Mouse (Mus musculus) stomach, embryonic 15.5 days (tissue): ENCODE results near the gene 1700023F06Rik. TPM values are rescaled to one million over a fixed set of nuclear protein-coding genes. Genes with fewer than 3 reads are reported as not detected.
A peak's percentile ranks its signal among the peaks of the same experiment; 100 is the strongest.

ENCODE experiments used
- ATAC-seq: fragments of 200-750 bp; cut with Nextera tagmentation; 2 replicates; pipeline ENCODE4 v1.8.0; 2017; ENCODE audit warnings: low read depth, moderate number of reproducible peaks, moderate TSS enrichment; ENCODE audit not compliant: insufficient read depth, low FRiP score
- H3K27ac ChIP-seq: fragments of 300-500 bp; sonication (generic); 2 replicates; pipeline ENCODE4 v1.5.1; 2015; ENCODE audit warnings: mild to moderate bottlenecking, inconsistent platforms
- H3K27me3 ChIP-seq: fragments of 300-500 bp; sonication (generic); replicated peaks from 2 replicates; pipeline ENCODE4 v1.6.1; 2015; ENCODE audit warnings: inconsistent platforms
- H3K36me3 ChIP-seq: fragments of 300-500 bp; sonication (generic); 2 replicates; pipeline ENCODE4 v1.6.1; 2015; ENCODE audit warnings: inconsistent platforms
- H3K4me1 ChIP-seq: fragments of 300-500 bp; sonication (generic); 2 replicates; pipeline ENCODE4 v1.6.1; 2015; ENCODE audit warnings: inconsistent platforms
- H3K4me2 ChIP-seq: fragments of 300-500 bp; sonication (generic); 2 replicates; pipeline ENCODE4 v1.6.1; 2015; ENCODE audit warnings: mild to moderate bottlenecking, inconsistent platforms
- H3K4me3 ChIP-seq: fragments of 300-500 bp; sonication (generic); replicated peaks from 2 replicates; pipeline ENCODE4 v1.5.1; 2015; ENCODE audit warnings: inconsistent platforms
- H3K9ac ChIP-seq: fragments of 300-500 bp; sonication (generic); 2 replicates; pipeline ENCODE4 v1.6.1; 2015; ENCODE audit warnings: inconsistent platforms
- H3K9me3 ChIP-seq: fragments of 300-500 bp; sonication (generic); 2 replicates; pipeline ENCODE4 v1.6.1; 2016; ENCODE audit warnings: inconsistent platforms
- WGBS: fragments of 180-500 bp; shearing (Covaris S2); methylation state at CpG from one replicate; pipeline ENCODE4 v1.1.7; 2015; 5-methylcytosine and 5-hydroxymethylcytosine counted together
- polyA plus RNA-seq: library from polyadenylated mRNA; unstranded; fragments of >200 nt; fragmentation: Nextera tagmentation; extraction: Ambion mirVana; gene quantifications from 2 replicates; pipeline ENCODE4 v1.2.1, GENCODE M21; 2015

The 1700023F06Rik gene
- 1.0 and 1.4 TPM in 2 replicates for polyA plus RNA-seq

DNA sequence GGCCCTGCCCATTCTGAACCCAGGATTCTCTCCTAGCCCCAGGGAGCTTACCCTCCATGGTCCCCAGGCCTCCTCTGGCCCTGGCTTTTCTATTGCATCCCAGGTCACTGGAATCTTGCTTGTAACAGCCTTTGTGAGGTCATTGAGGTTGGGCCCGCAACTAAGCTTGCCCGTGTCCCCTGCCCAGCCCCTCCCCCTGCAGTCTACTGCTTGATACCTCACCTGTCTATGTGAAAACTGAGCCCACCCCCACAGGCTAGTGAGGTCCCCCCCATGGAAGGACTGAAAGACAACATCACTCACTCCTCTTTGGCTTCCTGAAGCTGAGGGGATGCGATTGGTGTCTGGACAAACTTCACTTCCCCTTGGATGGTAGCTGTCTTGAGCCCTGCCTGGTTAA lies at the start of gene 1700023F06Rik:
Gene 1700023F06Rik (minus strand): TSS at position 101 of the 400 bp plus-strand sequence.
- Histone ChIP-seq H3K4me3 (no peak within 1 kb of the TSS), H3K9ac (no peak within 1 kb of the TSS), H3K27ac (no peak within 1 kb of the TSS), H3K9me3 (no peaks in the 10 kb centered on the region), H3K4me1 (no peaks in the 10 kb centered on the region), H3K36me3 (no peaks in the 10 kb centered on the region), H3K27me3 (no peaks in the 10 kb centered on the region), H3K4me2 (no peak within 1 kb of the TSS)
- ATAC-seq = no peak
- 93% methylated on average over 3 of the region's 3 CpGs for WGBS

DNA sequence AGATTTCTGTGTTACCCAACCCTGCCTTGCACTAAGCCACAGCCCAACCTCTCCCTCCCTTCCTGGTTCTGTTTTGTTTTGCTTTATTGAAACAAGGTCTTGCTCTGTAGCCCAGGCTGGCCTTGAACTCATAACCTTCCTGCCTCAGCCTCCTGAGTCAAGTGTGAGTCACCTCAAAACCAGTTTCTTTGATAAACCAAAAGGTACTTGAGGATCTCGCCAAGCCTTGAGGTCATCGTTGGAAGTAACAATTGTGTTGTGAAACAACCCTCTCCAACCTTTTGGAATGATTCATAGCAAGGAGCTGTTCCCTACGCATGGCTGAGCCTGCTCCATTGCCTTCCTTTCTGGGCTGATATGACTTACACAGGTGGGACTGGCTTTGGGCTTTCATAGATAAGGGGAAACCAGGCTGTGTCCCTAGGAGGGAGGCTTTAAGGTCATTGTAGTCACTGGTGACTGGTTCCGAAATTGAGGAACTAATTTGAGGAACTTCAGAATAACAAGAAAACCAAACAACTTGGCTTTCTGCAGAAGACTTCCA lies 49.7 kb upstream of the 1700023F06Rik start:
- no peak for ATAC-seq
- Histone ChIP-seq H3K4me1 (peaks cover 22% of the 10 kb centered on the region), H3K4me2 (no peak overlapping the region), H3K4me3 (no peak overlapping the region), H3K9me3 (no peaks in the 10 kb centered on the region), H3K27me3 (no peaks in the 10 kb centered on the region), H3K9ac (no peak overlapping the region), H3K36me3 (no peaks in the 10 kb centered on the region), H3K27ac (no peak overlapping the region)
- 81% methylated on average over 4 of the region's 4 CpGs for WGBS

DNA sequence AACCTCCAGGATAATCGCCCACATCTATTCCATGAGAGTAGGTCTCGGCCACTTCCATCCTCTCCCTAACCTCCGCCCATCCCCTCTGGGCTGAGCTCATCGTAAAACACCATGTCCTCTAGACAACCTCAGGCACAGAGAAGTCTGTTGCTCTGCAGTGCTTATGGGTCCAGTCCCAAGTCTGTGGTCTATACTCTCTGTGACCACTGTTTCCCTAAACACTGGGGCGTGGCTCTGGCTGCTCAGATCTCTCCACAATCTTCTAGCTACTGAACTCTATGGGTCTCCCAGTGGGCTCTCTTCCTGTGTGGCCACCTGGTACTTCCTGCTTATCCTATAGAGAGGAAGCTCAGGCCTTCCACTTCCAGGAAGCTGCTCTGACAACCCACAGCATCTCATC lies 45.2 kb upstream of the 1700023F06Rik start:
- no peak overlapping the region for H3K9ac ChIP-seq
- ATAC-seq = peak; percentile 22; the same call in 1 of the 2 replicates
- H3K4me2 ChIP-seq = no peak overlapping the region
- H3K4me3 ChIP-seq = no peak overlapping the region
- no peaks in the 10 kb centered on the region for H3K27me3 ChIP-seq
- WGBS = 88% methylated on average over 5 of the region's 5 CpGs
- no peaks in the 10 kb centered on the region for H3K9me3 ChIP-seq
- no peak overlapping the region for H3K27ac ChIP-seq
- 0 out of 2 replicates have a peak, but pooled peaks cover 19% of the 10 kb centered on the region for H3K4me1 ChIP-seq
- H3K36me3 ChIP-seq = no peaks in the 10 kb centered on the region

DNA sequence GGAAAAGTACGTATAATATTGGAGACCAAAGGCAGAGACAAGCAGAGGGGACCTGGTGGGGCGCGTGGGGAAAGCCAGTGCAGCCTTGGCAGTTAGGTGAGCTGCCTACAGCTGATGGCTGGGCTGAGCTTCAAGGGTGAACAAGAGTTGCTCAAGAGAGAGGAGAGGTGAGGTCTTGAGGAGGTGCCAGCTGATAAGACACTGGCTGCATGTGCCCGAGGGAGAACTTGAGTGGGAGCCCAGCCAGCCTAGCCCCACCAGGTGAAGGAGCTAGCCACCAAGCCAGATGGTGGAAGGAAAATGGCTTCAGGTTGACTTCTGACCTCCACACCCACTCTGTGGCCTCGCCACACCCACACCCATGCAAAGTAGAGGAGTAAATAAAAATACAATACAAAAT lies 44.0 kb upstream of the 1700023F06Rik start:
- no peak overlapping the region for H3K4me2 ChIP-seq
- no peaks in the 10 kb centered on the region for H3K36me3 ChIP-seq
- no peak for ATAC-seq
- WGBS = 80% methylated on average over 5 of the region's 5 CpGs
- H3K27me3 ChIP-seq = no peaks in the 10 kb centered on the region
- H3K4me1 ChIP-seq = peaks cover 28% of the 10 kb centered on the region
- H3K9me3 ChIP-seq = no peaks in the 10 kb centered on the region
- no peak overlapping the region for H3K4me3 ChIP-seq
- no peak overlapping the region for H3K27ac ChIP-seq
- no peak overlapping the region for H3K9ac ChIP-seq

DNA sequence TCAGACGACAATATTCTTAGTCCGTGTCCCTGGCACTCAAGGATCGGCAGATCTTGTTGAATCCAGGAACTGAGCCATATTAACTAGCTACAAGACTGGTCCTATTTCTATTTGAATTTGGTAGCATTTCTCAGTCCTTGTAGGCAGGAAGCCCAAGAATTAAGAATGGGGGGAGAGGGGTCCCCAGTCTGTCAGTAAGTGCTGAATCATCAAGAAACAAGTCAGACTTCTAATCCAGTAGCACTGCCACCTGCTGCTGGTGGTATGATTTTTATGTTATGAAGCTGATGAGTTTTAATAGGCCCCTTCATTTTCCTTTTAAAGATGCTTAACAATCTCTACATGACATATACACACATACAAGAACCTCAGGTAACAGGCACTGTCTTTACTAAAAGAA lies 42.0 kb upstream of the 1700023F06Rik start:
- no peak overlapping the region for H3K4me2 ChIP-seq
- no peaks in the 10 kb centered on the region for H3K36me3 ChIP-seq
- no peaks in the 10 kb centered on the region for H3K9me3 ChIP-seq
- no peak overlapping the region for H3K27ac ChIP-seq
- no peak overlapping the region for H3K4me3 ChIP-seq
- H3K27me3 ChIP-seq = no peaks in the 10 kb centered on the region
- WGBS = 83% methylated on average over 3 of the region's 3 CpGs
- peaks cover 37% of the 10 kb centered on the region for H3K4me1 ChIP-seq
- no peak for ATAC-seq
- H3K9ac ChIP-seq = no peak overlapping the region

DNA sequence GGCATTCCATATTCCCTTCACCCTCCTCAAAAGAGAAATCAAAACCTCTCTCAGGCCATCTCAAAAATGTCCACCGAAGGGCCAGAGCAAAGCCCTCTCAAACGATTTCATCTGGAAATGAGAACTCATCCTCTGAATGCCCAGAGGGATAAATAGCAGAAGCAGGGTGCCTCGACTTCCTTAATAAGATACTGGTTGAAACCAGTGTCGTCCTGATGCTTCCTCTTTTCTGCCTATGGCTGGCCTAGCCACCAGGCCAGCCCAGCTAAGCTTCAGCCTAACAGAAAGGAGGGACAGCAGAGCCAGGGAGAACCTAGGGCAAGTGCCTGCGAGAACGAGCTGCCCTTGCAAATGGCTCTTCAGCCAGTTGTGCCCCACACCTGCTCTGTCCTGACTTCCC lies 41.2 kb upstream of the 1700023F06Rik start:
- no peak for ATAC-seq
- H3K9me3 ChIP-seq = no peaks in the 10 kb centered on the region
- peak overlapping the region; percentile 31; the same call in 1 of the 2 replicates for H3K27ac ChIP-seq
- H3K4me1 ChIP-seq = peaks cover 37% of the 10 kb centered on the region
- H3K9ac ChIP-seq = no peak overlapping the region
- H3K36me3 ChIP-seq = no peaks in the 10 kb centered on the region
- 56% methylated on average over 6 of the region's 6 CpGs for WGBS
- H3K4me3 ChIP-seq = no peak overlapping the region
- H3K4me2 ChIP-seq = 0 out of 2 replicates have a peak overlapping the region, but pooled peaks have one; percentile 2
- no peaks in the 10 kb centered on the region for H3K27me3 ChIP-seq

DNA sequence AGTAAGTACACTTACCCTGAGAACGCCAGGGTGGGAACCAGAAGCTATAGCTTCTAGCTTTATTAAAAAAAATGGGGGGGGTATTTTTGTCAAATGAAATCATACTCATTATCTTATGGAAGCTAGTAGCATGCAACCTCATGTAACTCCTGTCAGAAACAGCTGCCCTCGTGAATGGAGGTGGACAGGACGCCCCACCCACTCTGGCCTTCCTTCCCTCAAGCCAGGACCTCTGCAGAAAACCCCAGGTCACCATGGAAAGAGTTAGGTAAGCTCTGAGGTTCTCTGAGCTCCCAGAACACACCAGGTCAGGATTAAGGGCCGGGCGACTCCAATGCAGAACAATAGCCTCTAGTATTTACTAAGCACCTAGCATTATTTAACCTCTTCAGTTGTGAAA lies 40.5 kb upstream of the 1700023F06Rik start:
- WGBS = 61% methylated on average over 5 of the region's 5 CpGs
- Histone ChIP-seq H3K4me1 (peaks cover 37% of the 10 kb centered on the region), H3K36me3 (no peaks in the 10 kb centered on the region), H3K9ac (no peak overlapping the region), H3K4me3 (no peak overlapping the region), H3K4me2 (no peak overlapping the region), H3K27ac (0 out of 2 replicates have a peak overlapping the region, but pooled peaks have one; percentile 31), H3K27me3 (no peaks in the 10 kb centered on the region), H3K9me3 (no peaks in the 10 kb centered on the region)
- ATAC-seq = no peak

DNA sequence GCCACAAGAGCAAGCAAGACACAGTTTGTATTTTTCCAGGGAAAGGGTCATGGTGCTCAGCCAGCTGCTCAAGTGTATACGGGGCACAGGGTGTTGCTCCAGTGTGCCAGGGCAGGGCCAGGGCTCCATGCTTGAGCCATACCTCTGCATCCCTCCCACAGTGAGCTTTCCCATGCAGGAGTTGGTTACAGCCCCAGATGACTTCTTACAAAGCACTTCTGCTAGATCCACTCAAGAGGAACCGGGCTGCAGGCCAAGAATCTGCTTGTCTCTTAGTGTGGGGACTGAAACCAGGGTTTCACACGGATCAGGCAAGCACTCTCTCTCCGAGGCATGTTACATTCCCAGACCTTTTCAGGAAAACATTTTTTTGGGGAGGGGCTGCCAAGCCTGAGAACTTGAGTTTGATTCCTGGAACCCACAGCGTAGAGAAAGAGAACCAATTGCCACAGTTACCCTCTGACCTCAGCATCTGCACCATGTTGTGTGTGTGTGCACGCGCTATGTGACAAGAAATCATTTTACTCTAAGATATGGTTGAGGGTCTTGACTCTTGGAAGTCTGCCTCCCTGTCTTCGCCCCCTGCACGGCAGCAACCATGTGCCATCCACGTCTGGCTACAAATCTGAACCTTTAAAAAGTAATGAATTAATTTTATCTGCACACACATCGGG lies 39.3 kb upstream of the 1700023F06Rik start:
- H3K27me3 ChIP-seq = no peaks in the 10 kb centered on the region
- H3K27ac ChIP-seq = peak overlapping the region; percentile 81
- peaks cover 32% of the 10 kb centered on the region for H3K4me1 ChIP-seq
- WGBS = 48% methylated on average over 11 of the region's 11 CpGs
- H3K9me3 ChIP-seq = no peaks in the 10 kb centered on the region
- H3K4me3 ChIP-seq = no peak overlapping the region
- H3K4me2 ChIP-seq = no peak overlapping the region
- ATAC-seq = peak; percentile 51; the same call in 1 of the 2 replicates
- no peaks in the 10 kb centered on the region for H3K36me3 ChIP-seq
- H3K9ac ChIP-seq = no peak overlapping the region

DNA sequence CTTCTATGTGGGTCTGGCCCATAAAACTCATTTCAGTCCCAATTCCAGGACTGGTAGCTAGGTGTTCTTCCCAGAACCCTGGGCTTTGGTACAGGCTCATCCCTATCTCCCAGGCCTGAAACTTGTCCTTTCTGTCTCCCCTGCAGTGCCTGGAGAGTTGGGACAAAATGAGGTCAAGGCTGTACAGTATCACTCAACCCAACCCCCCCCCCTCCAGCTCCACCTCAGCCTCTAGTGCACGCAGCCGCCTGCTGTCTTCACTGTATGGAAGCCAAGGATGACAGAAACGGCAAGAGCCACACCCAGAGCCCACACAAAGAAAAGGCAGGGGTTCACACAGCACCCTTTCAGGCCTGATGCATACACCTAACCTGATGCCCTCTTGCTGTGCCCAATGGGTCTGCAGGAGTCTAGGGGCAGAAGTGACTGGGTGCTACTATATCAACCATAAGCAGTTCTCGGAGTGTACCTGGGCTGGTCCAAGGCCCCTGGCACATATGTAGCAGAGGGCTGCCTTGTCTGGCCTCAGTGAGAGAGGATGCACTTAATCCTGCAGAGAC lies 38.5 kb upstream of the 1700023F06Rik start:
- Histone ChIP-seq H3K36me3 (no peaks in the 10 kb centered on the region), H3K27me3 (no peaks in the 10 kb centered on the region), H3K4me1 (peaks cover 32% of the 10 kb centered on the region), H3K9ac (no peak overlapping the region), H3K4me3 (no peak overlapping the region), H3K9me3 (no peaks in the 10 kb centered on the region), H3K4me2 (0 out of 2 replicates have a peak overlapping the region, but pooled peaks have one; percentile 1), H3K27ac (peak overlapping the region; percentile 76)
- ATAC-seq = peak; percentile 25; the same call in 1 of the 2 replicates
- 46% methylated on average over 4 of the region's 4 CpGs for WGBS

DNA sequence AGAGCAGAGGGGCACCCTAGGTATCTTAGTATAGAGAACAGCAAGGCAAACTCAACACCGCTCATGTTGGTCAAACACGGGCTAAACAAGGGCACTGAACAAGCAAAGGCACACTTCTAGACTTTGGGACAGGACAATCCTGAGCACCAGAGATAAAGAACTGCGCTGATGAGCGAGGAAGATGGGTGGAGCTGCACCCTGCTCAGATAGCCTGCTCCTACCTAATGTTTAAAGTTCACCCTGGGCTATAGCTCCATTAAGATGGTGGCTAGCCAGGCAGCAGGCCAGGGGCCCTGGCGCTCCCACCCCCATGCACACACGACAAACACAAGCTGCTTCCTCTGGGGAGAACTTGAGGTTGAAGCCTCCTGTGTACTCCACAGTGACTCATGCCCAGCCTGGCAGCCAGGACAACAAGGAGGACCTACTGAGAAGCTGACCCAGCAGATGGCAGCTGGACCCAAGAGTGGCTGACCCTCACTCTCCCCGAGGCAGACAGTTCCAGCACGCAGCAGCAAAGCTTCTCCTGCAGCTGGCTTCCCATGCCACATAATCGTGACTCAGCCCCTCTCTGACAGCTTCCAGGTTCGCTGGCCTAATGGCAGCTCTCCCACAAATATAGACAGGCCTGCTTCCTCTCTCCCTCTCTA lies 37.8 kb upstream of the 1700023F06Rik start:
- Histone ChIP-seq H3K4me1 (peaks cover 32% of the 10 kb centered on the region), H3K27ac (peak overlapping the region; percentile 76), H3K9me3 (no peaks in the 10 kb centered on the region), H3K4me3 (no peak overlapping the region), H3K4me2 (0 out of 2 replicates have a peak overlapping the region, but pooled peaks have one; percentile 1), H3K9ac (no peak overlapping the region), H3K36me3 (no peaks in the 10 kb centered on the region), H3K27me3 (no peaks in the 10 kb centered on the region)
- WGBS = 51% methylated on average over 10 of the region's 10 CpGs
- ATAC-seq = peak; percentile 8; the same call in 1 of the 2 replicates

DNA sequence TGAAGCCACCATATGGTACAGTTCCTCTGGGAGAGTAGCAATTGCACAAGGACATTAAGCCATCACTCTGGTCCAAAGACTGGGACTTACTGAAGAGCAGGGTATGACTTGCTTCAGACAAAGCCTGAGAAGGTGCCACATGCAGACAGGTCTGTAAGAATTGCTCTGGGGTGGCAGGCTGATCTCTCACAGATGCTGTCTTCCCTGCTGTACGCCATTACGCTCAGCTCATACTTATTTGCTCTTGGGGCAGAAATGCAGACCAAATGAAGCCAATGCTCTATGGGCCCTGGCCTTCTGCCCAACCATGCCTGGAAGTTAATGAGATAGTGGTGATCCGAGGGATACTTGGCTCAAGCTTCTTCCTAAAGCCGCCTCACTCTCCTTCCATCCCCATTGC lies 36.5 kb upstream of the 1700023F06Rik start:
- 77% methylated on average over 4 of the region's 4 CpGs for WGBS
- no peak overlapping the region for H3K4me3 ChIP-seq
- H3K27me3 ChIP-seq = no peaks in the 10 kb centered on the region
- H3K36me3 ChIP-seq = 0 out of 2 replicates have a peak, but pooled peaks cover 4% of the 10 kb centered on the region
- ATAC-seq = no peak
- H3K9me3 ChIP-seq = no peaks in the 10 kb centered on the region
- H3K4me1 ChIP-seq = peaks cover 36% of the 10 kb centered on the region
- H3K9ac ChIP-seq = no peak overlapping the region
- H3K4me2 ChIP-seq = no peak overlapping the region
- H3K27ac ChIP-seq = no peak overlapping the region

DNA sequence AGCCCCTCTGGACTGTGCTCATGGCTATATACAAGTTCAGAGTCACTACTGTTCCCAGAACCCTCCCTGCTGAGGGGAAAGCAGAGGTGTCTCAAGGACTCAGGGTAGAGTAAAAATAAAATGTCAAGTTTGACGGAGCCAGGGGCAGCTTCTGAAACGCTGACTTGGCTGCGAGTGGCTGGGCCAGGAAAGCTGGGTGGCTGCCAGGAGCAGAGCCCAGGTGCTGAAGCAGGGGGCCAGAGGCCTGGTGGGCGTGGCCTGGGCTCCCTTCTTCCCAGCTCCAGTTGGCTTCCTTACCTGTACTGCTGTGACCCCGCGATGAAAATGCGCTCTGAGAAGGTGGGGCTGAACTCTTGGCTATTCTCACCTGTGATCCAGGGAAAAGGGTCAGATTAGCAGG lies 32.4 kb upstream of the 1700023F06Rik start:
- peaks cover 5% of the 10 kb centered on the region for H3K4me1 ChIP-seq
- WGBS = 30% methylated on average over 7 of the region's 7 CpGs
- H3K9me3 ChIP-seq = no peaks in the 10 kb centered on the region
- no peaks in the 10 kb centered on the region for H3K27me3 ChIP-seq
- H3K4me3 ChIP-seq = no peak overlapping the region
- no peak overlapping the region for H3K4me2 ChIP-seq
- peak; percentile 39; the same call in 1 of the 2 replicates for ATAC-seq
- H3K9ac ChIP-seq = no peak overlapping the region
- H3K36me3 ChIP-seq = peaks cover 30% of the 10 kb centered on the region
- H3K27ac ChIP-seq = no peak overlapping the region
